Mouse (Mus musculus) heart, adult 2 months (tissue): ENCODE results near the gene B3glct.

Experiments used
- CTCF ChIP-seq: fragments of 200-600 bp; IDR thresholded peaks from 2 replicates; pipeline ENCODE4 v1.8.1; 2022; ENCODE audit warnings: antibody characterized with exemption, mild to moderate bottlenecking, moderate library complexity
- EP300 ChIP-seq: fragments of 200-500 bp; IDR thresholded peaks from 2 replicates; pipeline ENCODE4 v1.6.1; 2011; ENCODE audit warnings: low read depth, low read length, control low read depth; ENCODE audit not compliant: insufficient read depth
- POLR2A ChIP-seq: fragments of 200-500 bp; IDR thresholded peaks from 2 replicates; pipeline ENCODE4 v1.6.1; 2011; ENCODE audit warnings: mild to moderate bottlenecking, low read depth, low read length, control low read depth; ENCODE audit not compliant: insufficient read depth

DNA sequence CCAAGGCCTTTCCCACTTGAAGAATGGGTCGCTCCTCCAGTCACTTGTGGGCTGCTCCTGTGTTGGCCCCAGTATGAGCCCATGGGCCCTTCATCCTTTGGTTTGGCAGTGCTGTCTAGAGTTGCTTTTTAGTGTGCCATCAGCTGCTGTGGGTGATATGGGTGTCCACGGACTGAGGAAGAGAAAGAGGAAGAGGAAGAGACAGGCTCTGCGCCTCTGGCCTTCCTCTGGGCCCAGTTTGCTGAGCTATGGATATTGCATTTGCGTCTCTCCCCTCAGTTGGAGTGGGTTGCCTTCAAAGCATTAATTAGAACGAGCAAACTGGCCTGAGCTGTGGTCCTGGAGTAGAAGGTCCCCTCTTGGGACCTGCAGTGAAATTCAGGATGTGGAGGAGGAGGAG lies 11.8 kb downstream of the B3glct start:
- TF ChIP-seq CTCF (no peak), POLR2A (no peak), EP300 (no peak)
